Mouse (Mus musculus): ENCODE data around the gene Tnfsf15. TPM values are rescaled to one million over a fixed set of nuclear protein-coding genes. Genes with fewer than 3 reads are reported as not detected.

Gene Tnfsf15
- total RNA-seq (2023; ENCODE audit: inconsistent age) = 0.19 TPM in 1 of 4 replicates, not detected in the others

GRCm38 (mm10) chr4:63744693-63745171 is at the start of gene Tnfsf15:
Gene Tnfsf15, minus strand, starts transcription at chr4:63745113.

Other genes with a start within 250 kb of the Tnfsf15 start
- 56.8 to 74.0 TPM (median 63.1 TPM) in 4 replicates for gene Whrn, start 249.1 kb downstream of the Tnfsf15 start, total RNA-seq (2023; ENCODE audit: inconsistent age)
- gene Atp6v1g1, start 200.3 kb downstream of the Tnfsf15 start, total RNA-seq (2023; ENCODE audit: inconsistent age) = 73.5 to 90.7 TPM (median 80.9 TPM) in 4 replicates
- 17.9 to 22.8 TPM (median 19.4 TPM) in 4 replicates for gene Tmem268, start 186.3 kb downstream of the Tnfsf15 start, total RNA-seq (2023; ENCODE audit: inconsistent age)
- not detected in 4 replicates for gene Gm11213, start 139.9 kb downstream of the Tnfsf15 start, total RNA-seq (2023; ENCODE audit: inconsistent age)
- not detected in 4 replicates for gene Tex48, start 122.7 kb downstream of the Tnfsf15 start, total RNA-seq (2023; ENCODE audit: inconsistent age)
- not detected in 4 replicates for gene Gm11214, start 81.7 kb downstream of the Tnfsf15 start, total RNA-seq (2023; ENCODE audit: inconsistent age)
- gene Tnfsf8, start 116.2 kb upstream of the Tnfsf15 start, total RNA-seq (2023; ENCODE audit: inconsistent age) = 0.27 to 0.30 TPM in 2 of 4 replicates, not detected in the others